Comparison of ENCODE assay signal across 10 mouse cellular contexts in the genomic region with DNA sequence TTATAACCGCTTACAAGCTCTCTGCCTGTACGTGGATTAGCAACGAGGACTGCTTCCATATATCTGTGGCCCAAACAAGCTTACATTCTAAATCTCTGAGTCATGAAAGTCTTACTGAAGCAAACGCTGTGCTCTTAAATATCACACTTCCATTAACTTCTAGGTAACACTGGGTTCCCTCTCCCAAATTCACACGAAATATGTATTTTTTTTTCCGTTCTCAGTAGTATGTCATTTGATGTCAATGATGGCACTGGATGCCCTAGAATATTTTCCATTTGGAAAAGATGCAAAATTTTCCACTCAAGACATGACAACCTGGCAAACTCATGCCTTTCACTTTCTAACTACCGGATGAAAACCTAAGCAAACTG. TPM values are rescaled to one million over a fixed set of nuclear protein-coding genes. Genes with fewer than 3 reads are reported as not detected.
DNase-seq lines count a peak whose midpoint lies in the region; ATAC-seq lines count a peak whose summit lies in the region.
"Had no signal": no experiment of that assay in that cellular context is flagged by ENCODE, and none has a peak within 500 bp of the region (broad histone marks: within the 10 kb centered on the region; RNA-seq: fewer than 3 reads in every experiment).

No protein-coding gene starts in this region.

- no peaks in the 10 kb centered on the region for H3K9me3 ChIP-seq in kidney, embryonic 16.5 days (ENCODE audit: low read length)
- no peaks in the 10 kb centered on the region for H3K9me3 ChIP-seq in hindbrain, embryonic 10.5 days
- H3K9me3 ChIP-seq in midbrain, embryonic 13.5 days, result no peaks in the 10 kb centered on the region

- no peaks in the 10 kb centered on the region for H3K27me3 ChIP-seq in kidney, embryonic 16.5 days (ENCODE audit: insufficient read depth, low read length)
- H3K27me3 ChIP-seq in hindbrain, embryonic 10.5 days (ENCODE audit: insufficient read depth, poor library complexity, severe bottlenecking), result peaks cover 3% of the 10 kb centered on the region; the same call in 1 of the 2 replicates
- peaks cover 5% of the 10 kb centered on the region; the same call in 1 of the 2 replicates for H3K27me3 ChIP-seq in midbrain, embryonic 13.5 days

- 37% methylated on average over 7 of the region's 7 CpGs for WGBS in kidney, embryonic 16.5 days
- WGBS in hindbrain, embryonic 10.5 days, result 46% methylated on average over 7 of the region's 7 CpGs
- WGBS in midbrain, embryonic 13.5 days, result 38% methylated on average over 7 of the region's 7 CpGs

- no peak for DNase-seq in kidney, postnatal 25 days
- peak; percentile 40 for DNase-seq in NIH3T3 (ENCODE audit: low read depth)
- DNase-seq in hindbrain, embryonic 10.5 days (ENCODE audit: low spot score), result no peak
- no peak for DNase-seq in thymus, postnatal 36 days
- DNase-seq in embryo, embryonic 9.5 days (ENCODE audit: extremely low spot score), result no peak
- no peak for DNase-seq in left cerebral cortex, adult 8-10 months (ENCODE audit: low spot score in 2 of 2)

- ATAC-seq in kidney, embryonic 16.5 days (ENCODE audit: low FRiP score, low TSS enrichment), result no peak
- no peak for ATAC-seq in midbrain, embryonic 13.5 days

- H3K27ac ChIP-seq in kidney, embryonic 16.5 days (ENCODE audit: low read length), result no peak overlapping the region; the same call in 1 of the 2 replicates
- H3K27ac ChIP-seq in hindbrain, embryonic 10.5 days, result peak overlapping the region; percentile 94; the same call in 1 of the 2 replicates
- H3K27ac ChIP-seq in midbrain, embryonic 13.5 days, result no peak overlapping the region

- H3K36me3 ChIP-seq in kidney, embryonic 16.5 days (ENCODE audit: insufficient read depth, low read length), result peaks cover 12% of the 10 kb centered on the region
- peaks cover 29% of the 10 kb centered on the region for H3K36me3 ChIP-seq in hindbrain, embryonic 10.5 days
- H3K36me3 ChIP-seq in midbrain, embryonic 13.5 days, result peaks cover 19% of the 10 kb centered on the region

- H3K4me1 ChIP-seq in kidney, embryonic 16.5 days (ENCODE audit: insufficient read depth, low read length), result peaks cover 11% of the 10 kb centered on the region
- H3K4me1 ChIP-seq in hindbrain, embryonic 10.5 days (replicated peaks), result peaks cover 6% of the 10 kb centered on the region
- peaks cover 13% of the 10 kb centered on the region for H3K4me1 ChIP-seq in midbrain, embryonic 13.5 days (replicated peaks)

- H3K4me2 ChIP-seq in kidney, embryonic 16.5 days (replicated peaks; ENCODE audit: low read depth, low read length), result peak overlapping the region; percentile 81
- peak overlapping the region; percentile 78 for H3K4me2 ChIP-seq in midbrain, embryonic 13.5 days (replicated peaks)

- peak overlapping the region; percentile 88 for H3K4me3 ChIP-seq in kidney, embryonic 16.5 days (ENCODE audit: low read length)
- H3K4me3 ChIP-seq in hindbrain, embryonic 10.5 days, result peak overlapping the region; percentile 97
- peak overlapping the region; percentile 91 for H3K4me3 ChIP-seq in midbrain, embryonic 13.5 days (replicated peaks)

- H3K9ac ChIP-seq in kidney, embryonic 16.5 days (replicated peaks; ENCODE audit: low read length), result peak overlapping the region; percentile 97
- peak overlapping the region; percentile 95 for H3K9ac ChIP-seq in midbrain, embryonic 13.5 days (replicated peaks)

RNA-seq across cellular contexts. Expression of gene Uhmk1, which starts 0.8 kb away (rescaled TPM):
- polyA plus RNA-seq in kidney, embryonic 16.5 days (2015; fragmentation: Nextera tagmentation; extraction: Ambion mirVana), result 7.8 and 8.7 TPM in 2 replicates
- 10.8 and 11.2 TPM in 2 replicates for polyA plus RNA-seq in hindbrain, embryonic 10.5 days (2016; fragmentation: Nextera tagmentation; extraction: Ambion mirVana)
- 7.6 and 8.3 TPM in 2 replicates for polyA plus RNA-seq in midbrain, embryonic 13.5 days (2015; fragmentation: Nextera tagmentation; extraction: Ambion mirVana)
- 100 to 1,000 TPM; 129 to 147 (median 140) TPM for total RNA-seq in left cerebral cortex, adult 8-10 months (2022)

RNA-seq across cellular contexts. Expression of gene Sh2d1b2, which starts 18.2 kb away (rescaled TPM):
- polyA plus RNA-seq in kidney, embryonic 16.5 days (2015; fragmentation: Nextera tagmentation; extraction: Ambion mirVana), result not detected in 2 replicates
- not detected in 2 replicates for polyA plus RNA-seq in hindbrain, embryonic 10.5 days (2016; fragmentation: Nextera tagmentation; extraction: Ambion mirVana)
- not detected in 2 replicates for polyA plus RNA-seq in midbrain, embryonic 13.5 days (2015; fragmentation: Nextera tagmentation; extraction: Ambion mirVana)
- total RNA-seq in left cerebral cortex, adult 8-10 months (2022), result not detected
- total RNA-seq: adrenal gland, adult 8-10 months; neutrophil, adult 5-6 weeks had no signal

RNA-seq across cellular contexts. Expression of gene Uap1, which starts 39.6 kb away (rescaled TPM):
- 54.8 and 57.9 TPM in 2 replicates for polyA plus RNA-seq in kidney, embryonic 16.5 days (2015; fragmentation: Nextera tagmentation; extraction: Ambion mirVana)
- polyA plus RNA-seq in hindbrain, embryonic 10.5 days (2016; fragmentation: Nextera tagmentation; extraction: Ambion mirVana), result 54.9 and 58.6 TPM in 2 replicates
- 57.9 and 59.3 TPM in 2 replicates for polyA plus RNA-seq in midbrain, embryonic 13.5 days (2015; fragmentation: Nextera tagmentation; extraction: Ambion mirVana)
- total RNA-seq in left cerebral cortex, adult 8-10 months (2022), result 10 to 100 TPM; 55.4 to 72.9 (median 60.0) TPM
